Mouse (Mus musculus) forebrain, postnatal 0 days (tissue): ENCODE measurements around the gene Dab2ip. TPM values are rescaled to one million over a fixed set of nuclear protein-coding genes. Genes with fewer than 3 reads are reported as not detected.

Source experiments
- ATAC-seq: fragments of 200-750 bp; cut with Nextera tagmentation; 2 replicates; pipeline ENCODE4 v1.8.0; 2017; ENCODE audit warnings: mild to moderate bottlenecking, moderate library complexity
- DNase-seq: peaks from one replicate; pipeline ENCODE4 v3.0.0-alpha.2; 2015
- H3K27ac ChIP-seq: fragments of 300-500 bp; sonication (generic); 2 replicates; pipeline ENCODE4 v1.5.1; 2014; ENCODE audit warnings: low read depth, mild to moderate bottlenecking, antibody characterized with exemption, low read length, moderate library complexity, mixed read lengths
- H3K27me3 ChIP-seq: fragments of 300-500 bp; sonication (generic); 2 replicates; pipeline ENCODE4 v1.6.1; 2014; ENCODE audit warnings: mild to moderate bottlenecking, low read length, mixed read lengths; ENCODE audit not compliant: insufficient read depth
- H3K36me3 ChIP-seq: fragments of 300-500 bp; sonication (generic); 2 replicates; pipeline ENCODE4 v1.6.1; 2014; ENCODE audit warnings: mild to moderate bottlenecking, moderate library complexity; ENCODE audit not compliant: insufficient read depth
- H3K4me1 ChIP-seq: fragments of 300-500 bp; sonication (generic); 2 replicates; pipeline ENCODE4 v1.6.1; 2014; ENCODE audit warnings: antibody characterized with exemption; ENCODE audit not compliant: insufficient read depth
- H3K4me2 ChIP-seq: fragments of 300-500 bp; sonication (generic); 2 replicates; pipeline ENCODE4 v1.6.1; 2014; ENCODE audit warnings: low read depth, mild to moderate bottlenecking, moderate library complexity
- H3K4me3 ChIP-seq: fragments of 300-500 bp; sonication (generic); 2 replicates; pipeline ENCODE4 v1.5.1; 2014; ENCODE audit warnings: low read depth, low read length, mixed read lengths
- H3K9ac ChIP-seq: fragments of 300-500 bp; sonication (generic); 2 replicates; pipeline ENCODE4 v1.6.1; 2014; ENCODE audit warnings: mild to moderate bottlenecking
- H3K9me3 ChIP-seq: fragments of 300-500 bp; sonication (generic); 2 replicates; pipeline ENCODE4 v1.6.1; 2016; ENCODE audit warnings: low read length
- CTCF ChIP-seq: sonication (generic); IDR thresholded peaks from 2 replicates; pipeline ENCODE4 v1.5.1; 2016; ENCODE audit warnings: antibody characterized with exemption, control low read depth, low read depth
- WGBS: fragments of 180-500 bp; shearing (Covaris S2); extraction: QIAGEN DNeasy Blood & Tissue Kit; methylation state at CpG from one replicate; pipeline ENCODE4 v1.1.7; 2014; 5-methylcytosine and 5-hydroxymethylcytosine counted together
- polyA plus RNA-seq: library from polyadenylated mRNA; unstranded; fragments of >200 nt; fragmentation: Nextera tagmentation; extraction: Ambion mirVana; gene quantifications from 2 replicates; pipeline ENCODE4 v1.2.1, GENCODE M21; 2015
- total RNA-seq: library from RNA; depleted of rRNA; stranded (reverse); fragments of >200 nt; gene quantifications from 2 replicates; pipeline ENCODE4 v1.2.3, GENCODE M21; 2014

Gene Dab2ip
- total and polyA plus RNA-seq, 2 experiments from 2014 or later, result 65.4 to 119 TPM

DNA sequence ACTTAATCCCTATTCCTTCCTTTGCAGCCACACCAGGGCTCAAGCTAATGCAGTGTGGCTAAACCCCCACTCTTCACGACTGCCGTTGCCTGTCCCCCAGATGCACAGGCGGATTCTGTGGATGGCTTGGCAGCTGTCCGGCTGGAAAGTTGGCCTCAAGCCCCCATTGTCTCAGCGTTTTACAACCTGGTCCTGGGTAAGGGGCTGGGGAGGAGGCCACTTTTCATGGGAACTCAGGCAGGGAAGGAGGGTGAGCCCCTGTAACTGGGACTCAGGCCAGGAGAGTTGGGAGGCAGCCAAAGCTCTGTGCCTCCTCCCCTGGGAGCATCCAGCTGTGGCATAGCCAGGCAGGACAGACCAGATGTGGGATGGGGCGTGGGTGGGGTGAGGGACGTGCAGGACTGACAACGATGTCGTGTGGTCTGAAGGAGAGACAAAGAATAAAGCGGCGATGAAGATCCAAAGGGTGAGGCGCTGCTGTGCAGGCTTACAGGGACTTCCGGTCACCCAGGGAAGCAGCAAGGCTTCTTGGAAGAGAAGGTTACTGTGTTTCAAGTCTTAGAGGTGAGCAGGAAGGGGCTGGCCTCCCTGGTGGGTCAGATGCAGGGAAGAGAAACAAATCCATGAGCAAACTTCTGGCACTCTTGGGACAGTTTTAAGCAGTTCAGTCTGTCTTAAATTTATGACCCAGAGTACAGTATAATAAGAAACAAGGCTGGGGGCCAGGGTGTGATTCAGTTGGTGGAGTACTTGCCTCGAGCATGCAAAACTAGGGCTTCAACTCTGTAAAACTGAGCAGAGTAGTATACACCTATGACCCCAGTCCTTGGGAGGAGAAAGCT, 43.8 kb upstream of the Dab2ip start:
- TF ChIP-seq CTCF, result no peak
- Histone ChIP-seq H3K4me2 (no peak overlapping the region), H3K9me3 (no peaks in the 10 kb centered on the region), H3K27ac (0 out of 2 replicates have a peak overlapping the region, but pooled peaks have one; percentile 35), H3K4me3 (no peak overlapping the region), H3K4me1 (no peaks in the 10 kb centered on the region), H3K9ac (no peak overlapping the region), H3K27me3 (no peaks in the 10 kb centered on the region), H3K36me3 (no peaks in the 10 kb centered on the region)
- 27% methylated on average over 14 of the region's 14 CpGs for WGBS
- ATAC-seq, result peak; percentile 75
- peak; percentile 61 for DNase-seq

DNA sequence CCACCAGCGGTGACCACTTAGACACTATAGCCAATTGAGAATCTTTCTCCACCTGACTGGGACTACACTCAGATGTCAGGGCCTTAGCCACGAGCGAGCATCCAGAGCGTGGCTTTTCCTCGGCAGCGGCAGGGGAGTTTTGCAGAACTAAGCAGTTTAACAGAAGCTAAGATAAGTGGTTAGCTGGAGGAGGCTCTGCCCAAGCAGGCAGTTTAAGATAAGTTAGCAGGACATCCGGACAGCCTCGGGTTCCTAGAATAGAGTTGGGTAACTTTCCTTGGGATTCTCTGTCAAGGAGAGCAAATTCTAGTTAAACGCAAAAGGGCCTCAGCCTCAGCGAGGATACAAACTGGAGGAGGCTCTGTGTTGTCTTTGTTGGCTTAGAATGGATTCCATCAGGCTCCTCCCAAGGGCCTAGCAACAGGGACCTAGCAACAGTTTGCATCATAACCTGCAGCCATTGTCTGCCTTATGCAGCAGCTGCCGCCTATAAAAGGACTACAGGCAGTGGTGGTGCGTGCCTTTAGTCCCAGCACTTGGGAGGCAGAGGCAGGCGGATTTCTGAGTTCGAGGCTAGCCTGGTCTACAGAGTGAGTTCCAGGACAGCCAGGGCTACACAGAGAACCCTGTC, 31.3 kb upstream of the Dab2ip start:
- Histone ChIP-seq H3K27me3 (no peaks in the 10 kb centered on the region), H3K4me2 (no peak overlapping the region), H3K36me3 (no peaks in the 10 kb centered on the region), H3K27ac (no peak overlapping the region), H3K9me3 (no peaks in the 10 kb centered on the region), H3K4me1 (no peaks in the 10 kb centered on the region), H3K4me3 (no peak overlapping the region), H3K9ac (no peak overlapping the region)
- WGBS, result 87% methylated on average over 14 of the region's 14 CpGs
- DNase-seq (no peak), ATAC-seq (no peak)
- TF ChIP-seq CTCF, result no peak

DNA sequence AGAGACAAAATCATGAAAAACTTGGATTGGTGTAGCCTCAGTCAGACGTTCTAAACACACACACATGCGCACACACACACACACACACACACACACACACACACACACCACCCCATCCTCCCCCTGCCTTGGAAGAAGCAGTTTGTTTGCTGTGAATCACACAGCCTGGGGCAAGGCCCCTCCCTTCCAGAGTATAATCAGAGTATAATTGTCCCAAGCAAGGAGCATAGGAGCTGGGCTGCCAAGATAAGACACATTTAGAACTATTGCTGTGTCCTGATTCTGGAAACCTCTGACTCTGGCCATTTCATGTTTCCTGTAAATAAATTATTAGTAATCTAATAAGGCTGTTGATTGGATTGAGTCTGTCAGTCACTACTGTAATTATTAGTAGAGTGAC, 29.0 kb upstream of the Dab2ip start:
- no peak for TF ChIP-seq CTCF
- Histone ChIP-seq H3K9ac (no peak overlapping the region), H3K9me3 (no peaks in the 10 kb centered on the region), H3K27ac (no peak overlapping the region), H3K27me3 (no peaks in the 10 kb centered on the region), H3K4me2 (no peak overlapping the region), H3K4me1 (no peaks in the 10 kb centered on the region), H3K36me3 (no peaks in the 10 kb centered on the region), H3K4me3 (no peak overlapping the region)
- ATAC-seq, result no peak
- DNase-seq, result no peak
- 80% methylated on average over 2 of the region's 2 CpGs for WGBS

DNA sequence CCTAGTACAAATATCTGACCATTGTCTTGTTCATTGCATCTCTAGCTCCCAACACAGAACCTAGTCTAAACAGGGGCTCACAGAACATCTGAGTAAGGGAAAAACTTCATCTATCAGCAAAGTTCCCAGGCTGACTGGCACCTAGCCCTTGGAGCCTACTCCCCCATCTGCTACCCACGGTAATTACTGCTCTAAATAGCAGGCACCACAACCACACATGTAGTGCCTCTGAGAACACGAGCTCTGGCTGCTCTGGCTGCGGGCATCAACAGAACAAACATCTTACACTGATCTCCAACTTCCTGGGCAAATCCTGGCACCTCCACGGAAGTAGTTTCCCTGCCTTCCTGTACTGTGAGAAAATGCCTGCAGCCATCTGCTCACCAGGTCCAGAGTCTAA, 28.2 kb upstream of the Dab2ip start:
- WGBS, result 51% methylated on average over 4 of the region's 4 CpGs
- no peak overlapping the region for H3K4me3 ChIP-seq
- no peaks in the 10 kb centered on the region for H3K4me1 ChIP-seq
- ATAC-seq (peak; percentile 88), DNase-seq (peak; percentile 71)
- no peaks in the 10 kb centered on the region for H3K36me3 ChIP-seq
- H3K27ac ChIP-seq, result no peak overlapping the region
- TF ChIP-seq CTCF, result no peak
- H3K27me3 ChIP-seq, result no peaks in the 10 kb centered on the region
- H3K9ac ChIP-seq, result no peak overlapping the region
- H3K9me3 ChIP-seq, result no peaks in the 10 kb centered on the region
- H3K4me2 ChIP-seq, result no peak overlapping the region

DNA sequence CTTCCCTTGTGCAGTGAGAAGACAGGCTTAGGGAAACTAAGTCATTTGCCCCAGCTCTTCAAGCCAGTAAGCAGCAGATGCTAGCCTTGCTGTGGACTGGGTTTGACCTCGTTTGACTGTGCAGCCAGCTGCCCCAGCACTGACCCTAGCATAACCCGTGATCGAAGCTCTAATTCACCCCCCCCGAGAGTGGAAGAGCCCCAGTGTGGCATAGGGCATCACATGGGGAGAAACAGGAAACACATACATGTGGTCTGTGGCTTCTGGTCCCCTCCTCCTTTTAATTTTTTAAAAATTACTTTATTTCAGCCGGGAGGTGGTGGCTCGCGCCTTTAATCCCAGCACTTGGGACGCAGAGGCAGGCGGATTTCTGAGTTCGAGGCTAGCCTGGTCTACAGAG, 27.3 kb upstream of the Dab2ip start:
- H3K27me3 ChIP-seq, result no peaks in the 10 kb centered on the region
- no peaks in the 10 kb centered on the region for H3K36me3 ChIP-seq
- no peak overlapping the region for H3K4me2 ChIP-seq
- H3K4me1 ChIP-seq, result no peaks in the 10 kb centered on the region
- ATAC-seq, result no peak
- no peaks in the 10 kb centered on the region for H3K9me3 ChIP-seq
- TF ChIP-seq CTCF, result no peak
- H3K4me3 ChIP-seq, result no peak overlapping the region
- H3K9ac ChIP-seq, result no peak overlapping the region
- WGBS, result 90% methylated on average over 10 of the region's 10 CpGs
- no peak for DNase-seq
- H3K27ac ChIP-seq, result no peak overlapping the region

DNA sequence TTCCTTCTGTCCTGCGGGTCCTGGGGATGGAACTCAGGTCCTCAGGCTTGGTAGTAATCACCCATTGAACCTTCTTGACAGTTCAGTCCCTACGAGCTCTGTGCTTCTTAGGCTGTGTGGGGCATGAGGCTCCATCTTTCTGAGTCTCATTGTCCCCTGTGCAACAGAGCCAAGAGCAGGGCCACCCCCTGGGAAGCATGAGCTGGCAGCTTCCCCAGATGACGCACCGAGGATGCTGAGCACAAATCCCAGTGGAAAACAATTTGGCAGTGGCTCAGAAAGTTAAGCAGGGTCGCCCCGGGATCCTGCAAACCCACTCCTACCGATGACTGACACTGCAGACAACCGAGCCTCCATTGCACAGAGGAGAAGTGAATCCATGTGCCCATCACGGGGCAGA, 24.4 kb upstream of the Dab2ip start:
- H3K4me1 ChIP-seq, result no peaks in the 10 kb centered on the region
- no peak; the same call in 1 of the 2 replicates for ATAC-seq
- no peaks in the 10 kb centered on the region for H3K36me3 ChIP-seq
- no peak overlapping the region for H3K4me2 ChIP-seq
- TF ChIP-seq CTCF, result no peak
- no peak overlapping the region for H3K4me3 ChIP-seq
- no peaks in the 10 kb centered on the region for H3K9me3 ChIP-seq
- no peak overlapping the region for H3K27ac ChIP-seq
- no peaks in the 10 kb centered on the region for H3K27me3 ChIP-seq
- DNase-seq, result peak; percentile 59
- no peak overlapping the region for H3K9ac ChIP-seq
- WGBS, result 36% methylated on average over 9 of the region's 9 CpGs

DNA sequence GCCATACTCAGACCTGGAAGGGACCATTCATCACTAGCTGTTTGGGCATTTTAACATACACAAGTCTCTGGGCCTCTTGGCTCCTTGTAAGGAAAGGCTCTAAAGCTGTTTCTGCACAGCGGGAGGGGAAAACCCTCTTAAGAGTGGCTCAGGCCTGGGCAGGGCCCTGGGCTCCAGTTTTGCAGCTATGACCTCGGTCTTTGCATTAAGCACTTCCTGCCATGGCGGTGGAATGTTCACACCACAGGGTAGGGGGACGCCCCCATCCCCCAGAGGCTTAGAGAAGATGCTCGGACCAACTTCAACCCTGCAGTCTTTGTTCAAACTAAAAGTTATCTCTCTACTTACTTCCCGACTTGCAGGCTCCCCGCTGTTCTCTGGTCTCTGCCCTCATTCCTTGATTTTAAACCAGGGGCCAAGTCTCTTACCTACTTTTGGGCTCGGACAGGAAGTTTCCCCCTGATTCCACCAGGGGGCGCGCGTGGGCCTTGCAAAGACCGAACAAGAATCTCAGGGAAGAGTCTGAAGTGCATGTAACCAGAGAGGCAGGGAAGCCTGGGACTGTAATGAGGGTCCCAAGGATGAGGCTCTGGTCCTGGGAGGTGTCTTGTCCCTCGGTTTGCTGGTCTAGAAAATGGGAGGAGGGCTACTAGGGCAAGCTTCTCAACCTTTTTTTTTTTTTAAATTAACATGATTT, 18.6 kb upstream of the Dab2ip start:
- Histone ChIP-seq H3K27me3 (no peaks in the 10 kb centered on the region), H3K9ac (no peak overlapping the region), H3K36me3 (no peaks in the 10 kb centered on the region), H3K9me3 (no peaks in the 10 kb centered on the region), H3K4me3 (no peak overlapping the region), H3K4me2 (no peak overlapping the region), H3K4me1 (no peaks in the 10 kb centered on the region), H3K27ac (no peak overlapping the region)
- ATAC-seq (peak; percentile 68), DNase-seq (peak; percentile 88)
- WGBS, result 10% methylated on average over 13 of the region's 13 CpGs
- peak; percentile 98 for TF ChIP-seq CTCF
